Mouse (Mus musculus): ENCODE measurements at regions not wholly inside any gene's neighbourhood (a gene's known extent, or its start where the extent isn't known, plus 50 kb on each side); places are given as distances from the start of the nearest gene placed in this dataset.

DNA sequence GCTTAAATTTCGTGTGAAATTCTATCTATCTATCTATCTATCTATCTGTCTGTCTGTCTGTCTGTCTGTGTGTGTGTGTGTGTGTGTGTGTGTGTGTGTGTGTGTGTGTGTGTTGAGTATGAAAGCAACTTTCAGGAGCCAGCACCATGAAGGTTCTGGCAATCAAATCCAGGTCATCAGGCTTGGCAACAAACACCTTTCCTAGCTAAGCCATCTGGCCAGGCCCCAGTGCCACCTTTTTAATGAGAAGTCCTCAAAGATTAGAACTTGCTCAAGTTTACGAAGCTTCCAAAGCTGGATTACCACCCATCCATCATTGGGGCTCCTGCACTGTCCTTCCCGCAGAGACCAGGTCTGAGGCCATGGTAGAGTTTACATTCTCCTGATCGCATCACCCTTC is 325.0 kb downstream of the Gm49356 start:
- no peak overlapping the region for H3K4me3 ChIP-seq (ENCODE audit: low read depth, low read length)
- TF ChIP-seq CTCF (IDR thresholded peaks at IDR 0.05; ENCODE audit: low read depth), result no peak
- TF ChIP-seq EP300 (IDR thresholded peaks at IDR 0.05; ENCODE audit: low read depth), result no peak
- H3K27me3 ChIP-seq (ENCODE audit: insufficient read depth, low read length), result no peaks in the 10 kb centered on the region
- no peaks in the 10 kb centered on the region for H3K36me3 ChIP-seq (replicated peaks; ENCODE audit: insufficient read depth, low read length)
- DNase-seq (no peak), ATAC-seq (no peak)
- H3K4me1 ChIP-seq (ENCODE audit: insufficient read depth), result no peaks in the 10 kb centered on the region
- H3K27ac ChIP-seq (ENCODE audit: low read depth), result no peak overlapping the region
- no peaks in the 10 kb centered on the region for H3K9me3 ChIP-seq (ENCODE audit: low read length)
- 77% methylated on average over 4 of the region's 4 CpGs for WGBS (ENCODE audit: insufficient replicate concordance)
- no peak overlapping the region for H3K4me2 ChIP-seq (ENCODE audit: low read depth, low read length)
- H3K9ac ChIP-seq (replicated peaks), result no peak overlapping the region

DNA sequence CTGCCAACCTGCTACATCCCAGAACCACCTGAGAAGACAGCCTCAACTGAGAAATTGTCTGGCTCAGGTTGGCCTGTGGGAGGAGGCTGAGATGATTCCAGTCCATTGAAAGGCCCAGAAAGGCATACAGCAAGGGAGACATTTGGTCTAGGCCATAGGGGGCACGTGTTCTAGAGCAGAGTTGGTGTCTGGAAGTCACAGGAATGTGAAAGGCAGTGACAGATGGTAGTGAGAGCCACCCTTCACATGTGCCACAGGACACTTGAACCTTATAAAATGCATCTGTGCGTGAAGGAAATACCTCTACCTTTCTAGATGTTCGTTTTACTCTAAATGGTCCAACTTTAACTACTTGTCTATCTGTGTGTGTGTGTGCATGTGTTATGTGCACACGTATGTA is 326.1 kb downstream of the Gm49356 start:
- Histone ChIP-seq H3K27me3 (ENCODE audit: insufficient read depth, low read length) (no peaks in the 10 kb centered on the region), H3K9me3 (ENCODE audit: low read length) (no peaks in the 10 kb centered on the region), H3K9ac (replicated peaks) (no peak overlapping the region), H3K27ac (ENCODE audit: low read depth) (no peak overlapping the region), H3K4me3 (ENCODE audit: low read depth, low read length) (no peak overlapping the region), H3K36me3 (replicated peaks; ENCODE audit: insufficient read depth, low read length) (no peaks in the 10 kb centered on the region), H3K4me2 (ENCODE audit: low read depth, low read length) (no peak overlapping the region), H3K4me1 (ENCODE audit: insufficient read depth) (no peaks in the 10 kb centered on the region)
- ATAC-seq, result no peak
- DNase-seq, result no peak
- TF ChIP-seq EP300 (IDR thresholded peaks at IDR 0.05; ENCODE audit: low read depth), result no peak
- no peak for TF ChIP-seq CTCF (IDR thresholded peaks at IDR 0.05; ENCODE audit: low read depth)
- 74% methylated on average over 4 of the region's 4 CpGs for WGBS (ENCODE audit: insufficient replicate concordance)

GRCm38 (mm10) chr15:59217481-59217880 is 328.4 kb downstream of the Gm49356 start:
- 80% methylated on average over 9 of the region's 9 CpGs for WGBS (ENCODE audit: insufficient replicate concordance)

GRCm38 (mm10) chr15:59218916-59219315 is 329.8 kb downstream of the Gm49356 start:
- 77% methylated on average over 7 of the region's 7 CpGs for WGBS (ENCODE audit: insufficient replicate concordance)
- H3K9ac ChIP-seq (replicated peaks), result no peak overlapping the region
- no peak for ATAC-seq
- DNase-seq, result no peak
- no peaks in the 10 kb centered on the region for H3K4me1 ChIP-seq (ENCODE audit: insufficient read depth)
- H3K27ac ChIP-seq (ENCODE audit: low read depth), result no peak overlapping the region
- H3K4me2 ChIP-seq (ENCODE audit: low read depth, low read length), result no peak overlapping the region
- no peaks in the 10 kb centered on the region for H3K27me3 ChIP-seq (ENCODE audit: insufficient read depth, low read length)
- H3K4me3 ChIP-seq (ENCODE audit: low read depth, low read length), result no peak overlapping the region
- no peak for TF ChIP-seq CTCF (IDR thresholded peaks at IDR 0.05; ENCODE audit: low read depth)
- TF ChIP-seq EP300 (IDR thresholded peaks at IDR 0.05; ENCODE audit: low read depth), result no peak
- no peaks in the 10 kb centered on the region for H3K9me3 ChIP-seq (ENCODE audit: low read length)
- H3K36me3 ChIP-seq (replicated peaks; ENCODE audit: insufficient read depth, low read length), result no peaks in the 10 kb centered on the region

More at GRCm38 (mm10) chr15:59217481-59217880, 328.4 kb downstream of the Gm49356 start:
- H3K4me2 ChIP-seq (ENCODE audit: low read depth, low read length), result no peak overlapping the region
- ATAC-seq, result no peak
- TF ChIP-seq CTCF (IDR thresholded peaks at IDR 0.05; ENCODE audit: low read depth) (no peak), EP300 (IDR thresholded peaks at IDR 0.05; ENCODE audit: low read depth) (no peak)
- no peak overlapping the region for H3K9ac ChIP-seq (replicated peaks)
- DNase-seq, result no peak
- H3K4me1 ChIP-seq (ENCODE audit: insufficient read depth), result no peaks in the 10 kb centered on the region
- H3K27me3 ChIP-seq (ENCODE audit: insufficient read depth, low read length), result no peaks in the 10 kb centered on the region
- H3K36me3 ChIP-seq (replicated peaks; ENCODE audit: insufficient read depth, low read length), result no peaks in the 10 kb centered on the region
- no peak overlapping the region for H3K4me3 ChIP-seq (ENCODE audit: low read depth, low read length)
- no peaks in the 10 kb centered on the region for H3K9me3 ChIP-seq (ENCODE audit: low read length)
- no peak overlapping the region for H3K27ac ChIP-seq (ENCODE audit: low read depth)

DNA sequence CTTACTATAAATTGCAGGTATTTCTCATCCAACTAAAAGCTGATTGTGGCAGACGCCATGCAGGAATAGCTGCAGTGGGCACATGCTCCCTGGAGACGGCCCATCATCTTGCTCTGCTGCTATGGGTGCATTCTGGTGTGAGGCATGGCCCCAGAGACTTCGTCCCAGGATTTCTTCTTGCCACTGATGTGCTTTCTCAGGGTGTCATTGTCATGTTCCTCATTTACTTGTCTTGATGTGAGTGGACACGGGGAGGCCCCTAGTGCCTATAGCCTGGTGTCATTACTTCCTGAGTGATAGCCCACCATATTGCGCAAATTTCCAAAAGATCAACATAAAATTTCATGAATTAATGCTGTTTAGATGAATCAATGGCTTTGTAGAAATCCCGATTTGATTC is 336.5 kb downstream of the Gm49356 start:
- WGBS (ENCODE audit: insufficient replicate concordance), result 70% methylated on average over 6 of the region's 6 CpGs
- no peaks in the 10 kb centered on the region for H3K9me3 ChIP-seq (ENCODE audit: low read length)
- DNase-seq, result no peak
- no peak for ATAC-seq
- no peak overlapping the region for H3K9ac ChIP-seq (replicated peaks)
- H3K4me3 ChIP-seq (ENCODE audit: low read depth, low read length), result no peak overlapping the region
- no peak overlapping the region for H3K4me2 ChIP-seq (ENCODE audit: low read depth, low read length)
- no peak overlapping the region for H3K27ac ChIP-seq (ENCODE audit: low read depth)
- no peak for TF ChIP-seq CTCF (IDR thresholded peaks at IDR 0.05; ENCODE audit: low read depth)
- TF ChIP-seq EP300 (IDR thresholded peaks at IDR 0.05; ENCODE audit: low read depth), result no peak
- H3K4me1 ChIP-seq (ENCODE audit: insufficient read depth), result no peaks in the 10 kb centered on the region
- no peaks in the 10 kb centered on the region for H3K36me3 ChIP-seq (replicated peaks; ENCODE audit: insufficient read depth, low read length)
- no peaks in the 10 kb centered on the region for H3K27me3 ChIP-seq (ENCODE audit: insufficient read depth, low read length)

- no peaks in the 10 kb centered on the region for H3K27me3 ChIP-seq (ENCODE audit: insufficient read depth, low read length)
- H3K4me3 ChIP-seq (ENCODE audit: low read depth, low read length), result no peak overlapping the region
- TF ChIP-seq CTCF (IDR thresholded peaks at IDR 0.05; ENCODE audit: low read depth), result no peak
- no peak for TF ChIP-seq EP300 (IDR thresholded peaks at IDR 0.05; ENCODE audit: low read depth)
- H3K9ac ChIP-seq (replicated peaks), result no peak overlapping the region
- no peaks in the 10 kb centered on the region for H3K4me1 ChIP-seq (ENCODE audit: insufficient read depth)
- no peak for DNase-seq
- 63% methylated on average over 3 of the region's 3 CpGs for WGBS (ENCODE audit: insufficient replicate concordance)
- H3K4me2 ChIP-seq (ENCODE audit: low read depth, low read length), result no peak overlapping the region
- no peaks in the 10 kb centered on the region for H3K36me3 ChIP-seq (replicated peaks; ENCODE audit: insufficient read depth, low read length)
- no peaks in the 10 kb centered on the region for H3K9me3 ChIP-seq (ENCODE audit: low read length)
- no peak overlapping the region for H3K27ac ChIP-seq (ENCODE audit: low read depth)
- no peak for ATAC-seq
Measured at GRCm38 (mm10) chr15:59227293-59227692, 338.2 kb downstream of the Gm49356 start.

GRCm38 (mm10) chr15:59230536-59230935 is 341.4 kb downstream of the Gm49356 start:
- H3K9me3 ChIP-seq (ENCODE audit: low read length), result no peaks in the 10 kb centered on the region
- H3K9ac ChIP-seq (replicated peaks), result no peak overlapping the region
- no peaks in the 10 kb centered on the region for H3K4me1 ChIP-seq (ENCODE audit: insufficient read depth)
- no peak overlapping the region for H3K4me2 ChIP-seq (ENCODE audit: low read depth, low read length)
- no peak overlapping the region for H3K27ac ChIP-seq (ENCODE audit: low read depth)
- DNase-seq (no peak), ATAC-seq (no peak)
- TF ChIP-seq EP300 (IDR thresholded peaks at IDR 0.05; ENCODE audit: low read depth) (no peak), CTCF (IDR thresholded peaks at IDR 0.05; ENCODE audit: low read depth) (no peak)
- H3K27me3 ChIP-seq (ENCODE audit: insufficient read depth, low read length), result no peaks in the 10 kb centered on the region
- no peak overlapping the region for H3K4me3 ChIP-seq (ENCODE audit: low read depth, low read length)
- H3K36me3 ChIP-seq (replicated peaks; ENCODE audit: insufficient read depth, low read length), result no peaks in the 10 kb centered on the region

Data from liver, postnatal 0 days (tissue).